Mouse (Mus musculus) embryonic stem cell, embryonic (primary cell): ENCODE results near the gene Ntn1.

Experiments
- CTCF ChIA-PET, 4 experiments: fragments of 300-600 bp in 2 of 4; fragments of 350-600 bp in 2 of 4; sonication (Branson Sonifier 250); formaldehyde crosslinking; loops; one replicate each; lab custom pipeline; 2022; ENCODE audit warnings: inconsistent platforms in 2 of 4; lab: Charles Lee
- POLR2A ChIA-PET, 4 experiments: fragments of 300-600 bp in 2 of 4; fragments of 350-600 bp in 2 of 4; sonication (Branson Sonifier 250); formaldehyde crosslinking; loops; one replicate each; lab custom pipeline; 2022; ENCODE audit warnings: antibody characterized with exemption in 4 of 4, inconsistent platforms in 1 of 4; lab: Charles Lee

Ntn1 gene

GRCm38 (mm10) chr11:68390381-68391287, 10.0 kb downstream of the Ntn1 start:
- CTCF ChIA-PET, result interaction anchor here in 2 of 4 experiments (0.9 to 2.2 kb wide), 3 partner anchors 9 to 11 kb away, joined by 3 to 8 read pairs (median 3); no protein-coding TSS in a partner anchor
- POLR2A ChIA-PET, result interaction anchor here (0.6 to 6.0 kb wide), 23 partner anchors 8 to 1028 kb away, joined by 3 to 69 read pairs (median 4); partner anchors contain the start of genes Ntn1 (in 2 of the 4) and Myh10 (in 1 of the 4)

GRCm38 (mm10) chr11:68389621-68390020, 11.0 kb downstream of the Ntn1 start:
- ChIA-PET CTCF (interaction anchor here in 2 of 4 experiments (1.0 to 2.2 kb wide), 2 partner anchors 10 kb away, joined by 5 to 8 read pairs; no protein-coding TSS in a partner anchor), POLR2A (interaction anchor here in 3 of 4 experiments (0.6 to 6.0 kb wide), 13 partner anchors 8 to 708 kb away, joined by 3 to 69 read pairs (median 4); partner anchors contain the start of genes Myh10 (in 1 of the 3) and Ntn1 (in 1 of the 3))

- CTCF ChIA-PET, result interaction anchor here in 3 of 4 experiments (0.7 to 1.5 kb wide), 4 partner anchors 12 to 385 kb away, joined by 3 to 4 read pairs (median 4); partner anchors contain the start of gene Ntn1 (in 1 of the 3)
- POLR2A ChIA-PET, result interaction anchor here in 2 of 4 experiments (1.0 to 6.0 kb wide), 6 partner anchors 9 to 45 kb away, joined by 3 to 69 read pairs (median 5); partner anchors contain the start of gene Ntn1 (in 1 of the 2)
Observed at GRCm38 (mm10) chr11:68388655-68389015, 12.0 kb downstream of the Ntn1 start.

GRCm38 (mm10) chr11:68387971-68388654, 12.5 kb downstream of the Ntn1 start:
- ChIA-PET POLR2A (interaction anchor here in 3 of 4 experiments (0.6 to 6.0 kb wide), 14 partner anchors 9 to 114 kb away, joined by 3 to 69 read pairs (median 4); partner anchors contain the start of gene Ntn1 (in 2 of the 3)), CTCF (interaction anchor here in 3 of 4 experiments (0.6 to 1.5 kb wide), 6 partner anchors 12 to 384 kb away, joined by 3 to 4 read pairs (median 3); partner anchors contain the start of gene Ntn1 (in 1 of the 3))

- ChIA-PET CTCF (interaction anchor here in 3 of 4 experiments (0.6 to 2.2 kb wide), 5 partner anchors 13 to 383 kb away, joined by 3 to 9 read pairs (median 3); partner anchors contain the start of gene Ntn1 (in 2 of the 3)), POLR2A (interaction anchor here in 3 of 4 experiments (0.6 to 6.0 kb wide), 14 partner anchors 8 to 113 kb away, joined by 3 to 69 read pairs (median 4); partner anchors contain the start of gene Ntn1 (in 3 of the 3))
Observed at GRCm38 (mm10) chr11:68387441-68387760, 13.2 kb downstream of the Ntn1 start.

GRCm38 (mm10) chr11:68386589-68387440, 13.8 kb downstream of the Ntn1 start:
- ChIA-PET POLR2A (interaction anchor here in 3 of 4 experiments (0.7 to 5.6 kb wide), 10 partner anchors 11 to 47 kb away, joined by 3 to 69 read pairs (median 4); partner anchors contain the start of gene Ntn1 (in 3 of the 3)), CTCF (interaction anchor here in 3 of 4 experiments (0.6 to 2.2 kb wide), 4 partner anchors 14 to 1054 kb away, joined by 3 to 9 read pairs (median 4); partner anchors contain the start of gene Ntn1 (in 1 of the 3))

- ChIA-PET CTCF (interaction anchor here in 2 of 4 experiments (0.7 to 2.2 kb wide), 2 partner anchors 14 to 83 kb away, joined by 3 to 9 read pairs; partner anchors contain the start of gene Ntn1 (in 1 of the 2)), POLR2A (interaction anchor here in 1 of 4 experiments (1.3 kb wide), 1 partner anchor 13 kb away, joined by 3 read pairs; no protein-coding TSS in a partner anchor)
Observed at GRCm38 (mm10) chr11:68385921-68386588, 14.6 kb downstream of the Ntn1 start.

GRCm38 (mm10) chr11:68385021-68385821, 15.4 kb downstream of the Ntn1 start:
- CTCF ChIA-PET, result interaction anchor here in 1 of 4 experiments (0.7 to 2.2 kb wide), 2 partner anchors 15 to 772 kb away, joined by 3 to 9 read pairs; partner anchors contain the start of genes Alox12b and Ntn1
- POLR2A ChIA-PET, result interaction anchor here in 2 of 4 experiments (0.7 to 1.7 kb wide), 4 partner anchors 12 to 17 kb away, joined by 3 to 8 read pairs (median 4); partner anchors contain the start of gene Ntn1 (in 1 of the 2)

GRCm38 (mm10) chr11:68384592-68385020, 16.0 kb downstream of the Ntn1 start:
- ChIA-PET POLR2A (interaction anchor here in 2 of 4 experiments (0.6 to 1.7 kb wide), 6 partner anchors 11 to 1464 kb away, joined by 3 to 8 read pairs (median 4); partner anchors contain the start of genes Ndel1 (in 1 of the 2) and Ntn1 (in 1 of the 2)), CTCF (interaction anchor here in 1 of 4 experiments (0.7 kb wide), 1 partner anchor 772 kb away, joined by 3 read pairs; the partner anchor contains the start of gene Alox12b)

- ChIA-PET POLR2A (interaction anchor here in 2 of 4 experiments (0.6 to 1.7 kb wide), 5 partner anchors 11 to 1464 kb away, joined by 3 to 8 read pairs (median 4); partner anchors contain the start of genes Ndel1 (in 1 of the 2) and Ntn1 (in 1 of the 2)), CTCF (interaction anchor here in 1 of 4 experiments (0.7 kb wide), 1 partner anchor 773 kb away, joined by 3 read pairs; the partner anchor contains the start of gene Alox12b)
Observed at GRCm38 (mm10) chr11:68384131-68384530, 16.5 kb downstream of the Ntn1 start.

- CTCF ChIA-PET, result no interaction called here
- POLR2A ChIA-PET, result interaction anchor here in 1 of 4 experiments (1.7 kb wide), 1 partner anchor 16 kb away, joined by 8 read pairs; the partner anchor contains the start of gene Ntn1
Observed at GRCm38 (mm10) chr11:68383519-68383918, 17.1 kb downstream of the Ntn1 start.

- ChIA-PET CTCF (no interaction called here), POLR2A (interaction anchor here in 1 of 4 experiments (0.9 to 1.5 kb wide), 3 partner anchors 9 to 14 kb away, joined by 3 to 4 read pairs (median 3); no protein-coding TSS in a partner anchor)
Observed at GRCm38 (mm10) chr11:68381833-68382232, 18.8 kb downstream of the Ntn1 start.

- ChIA-PET CTCF (no interaction called here), POLR2A (interaction anchor here in 1 of 4 experiments (0.9 to 4.2 kb wide), 3 partner anchors 9 to 14 kb away, joined by 3 to 34 read pairs (median 4); no protein-coding TSS in a partner anchor)
Observed at GRCm38 (mm10) chr11:68381318-68381717, 19.3 kb downstream of the Ntn1 start.

- ChIA-PET POLR2A (interaction anchor here in 3 of 4 experiments (0.6 to 4.2 kb wide), 7 partner anchors 8 to 37 kb away, joined by 3 to 34 read pairs (median 5); no protein-coding TSS in a partner anchor), CTCF (interaction anchor here in 3 of 4 experiments (0.5 to 1.6 kb wide), 11 partner anchors 11 to 158 kb away, joined by 3 to 8 read pairs (median 3); partner anchors contain the start of gene Ntn1 (in 1 of the 3))
Observed at GRCm38 (mm10) chr11:68378946-68379764, 21.5 kb downstream of the Ntn1 start.
